Mouse (Mus musculus): ENCODE results near the gene Gucy2e. TPM values are rescaled to one million over a fixed set of nuclear protein-coding genes. Genes with fewer than 3 reads are reported as not detected.
A peak's percentile ranks its signal among the peaks of the same experiment; 100 is the strongest.

The Gucy2e gene
- polyA plus RNA-seq, 1 experiment from 2014 or later: 0.06 TPM

DNA sequence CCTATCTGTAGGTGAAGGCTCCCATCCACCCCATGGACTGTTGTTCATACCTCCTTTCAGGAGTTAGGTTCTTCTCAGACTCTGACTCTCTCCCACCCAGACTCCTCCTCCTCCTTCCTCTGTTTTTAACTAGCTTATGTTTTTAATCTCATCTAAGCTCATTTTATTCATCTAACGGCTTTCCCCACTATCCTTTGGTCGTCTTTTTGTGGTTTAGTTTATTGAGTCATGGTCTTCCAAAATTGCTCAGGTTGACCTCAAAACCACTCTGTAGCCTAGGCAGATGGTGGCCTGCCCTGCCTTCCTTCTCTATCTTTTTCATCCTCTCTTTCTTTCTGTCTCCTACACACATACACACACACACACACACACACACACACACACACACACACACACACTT is 3.7 kb downstream of the Gucy2e start:
- Histone ChIP-seq H3K4me3 (no peak overlapping the region), H3K36me3 (replicated peaks) (no peaks in the 10 kb centered on the region), H3K27ac (no peak overlapping the region), H3K27me3 (ENCODE audit: poor library complexity, severe bottlenecking) (peaks cover 70% of the 10 kb centered on the region), H3K4me1 (peaks cover 35% of the 10 kb centered on the region), H3K9me3 (no peaks in the 10 kb centered on the region)
- 91% methylated on average over 2 of the region's 2 CpGs for WGBS
- no peak for DNase-seq (ENCODE audit: extremely low spot score, low spot score)

DNA sequence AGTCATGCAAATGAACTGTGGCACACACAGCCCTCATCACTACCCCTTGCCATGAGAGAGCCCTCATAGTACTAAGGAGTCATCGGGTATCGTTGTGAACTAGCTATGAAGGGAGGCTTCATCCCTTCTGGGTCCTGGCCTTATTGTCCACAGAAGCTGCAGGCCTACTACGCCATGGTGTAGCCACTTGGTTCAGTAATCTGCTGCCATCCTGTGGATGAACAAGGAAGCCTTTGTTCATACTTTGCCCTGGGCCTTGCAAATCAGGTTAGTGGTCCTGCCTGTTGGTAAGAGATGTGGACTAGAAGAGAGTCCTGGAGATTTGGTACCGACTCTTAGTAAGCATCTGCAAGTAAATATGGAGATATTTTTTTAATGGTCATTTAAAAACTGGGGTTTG is 6.4 kb downstream of the Gucy2e start:
- Histone ChIP-seq H3K9me3 (no peaks in the 10 kb centered on the region), H3K27ac (no peak overlapping the region), H3K4me3 (no peak overlapping the region), H3K36me3 (replicated peaks) (no peaks in the 10 kb centered on the region), H3K4me1 (peaks cover 31% of the 10 kb centered on the region), H3K27me3 (ENCODE audit: poor library complexity, severe bottlenecking) (peaks cover 55% of the 10 kb centered on the region)
- no peak for DNase-seq (ENCODE audit: extremely low spot score, low spot score)
- WGBS: 70% methylated on average over 4 of the region's 4 CpGs

DNA sequence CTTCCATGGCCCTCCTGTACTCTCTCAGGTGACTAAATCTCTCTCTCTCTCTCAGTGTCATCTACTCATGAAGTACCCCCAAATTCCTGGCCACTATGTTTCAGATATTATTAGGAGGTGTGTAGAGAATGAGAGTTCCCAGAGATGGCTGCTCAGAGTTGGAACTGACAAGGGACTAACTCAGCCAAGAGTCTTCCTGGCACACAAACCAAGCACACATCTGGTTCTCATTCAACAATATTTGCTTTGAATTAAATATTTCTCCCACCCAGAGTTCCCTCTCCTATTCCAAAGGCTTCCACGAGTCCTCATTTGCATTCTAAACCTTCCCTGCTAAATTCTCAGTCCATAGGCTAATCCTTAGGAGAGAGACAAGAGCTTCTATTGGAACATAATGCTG is 11.1 kb downstream of the Gucy2e start:
- peaks cover 20% of the 10 kb centered on the region for H3K27me3 ChIP-seq (ENCODE audit: poor library complexity, severe bottlenecking)
- peaks cover 18% of the 10 kb centered on the region for H3K4me1 ChIP-seq
- no peaks in the 10 kb centered on the region for H3K36me3 ChIP-seq (replicated peaks)
- no peak overlapping the region for H3K4me3 ChIP-seq
- H3K27ac ChIP-seq: no peak overlapping the region
- no peak for DNase-seq (ENCODE audit: extremely low spot score, low spot score)
- 57% methylated on average over 1 of the region's 1 CpGs for WGBS
- H3K9me3 ChIP-seq: no peaks in the 10 kb centered on the region

DNA sequence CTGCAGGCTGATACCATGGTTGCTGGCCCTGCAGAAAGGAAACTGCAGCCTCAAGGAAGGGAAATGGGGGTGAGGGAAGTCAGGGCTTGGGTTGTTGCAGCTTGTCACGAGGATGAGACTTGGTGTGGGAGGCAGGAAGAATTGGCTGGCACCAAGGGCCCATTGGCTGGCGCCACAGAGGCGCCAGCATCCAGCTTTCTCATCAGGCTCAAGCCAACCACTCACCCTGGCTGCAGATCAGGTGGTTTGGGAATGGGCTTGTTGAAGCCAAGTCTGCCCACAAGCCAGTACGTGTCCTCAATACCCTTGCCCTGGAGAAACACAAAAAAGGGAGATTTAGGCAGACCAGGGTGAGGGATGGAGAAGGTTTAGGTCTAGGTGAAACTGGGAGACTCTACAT is 13.7 kb downstream of the Gucy2e start:
- DNase-seq (ENCODE audit: extremely low spot score, low spot score): no peak
- 90% methylated on average over 4 of the region's 4 CpGs for WGBS
- H3K27me3 ChIP-seq (ENCODE audit: poor library complexity, severe bottlenecking): peaks cover 12% of the 10 kb centered on the region
- H3K36me3 ChIP-seq (replicated peaks): no peaks in the 10 kb centered on the region
- no peak overlapping the region for H3K27ac ChIP-seq
- no peak overlapping the region for H3K4me3 ChIP-seq
- H3K4me1 ChIP-seq: peaks cover 14% of the 10 kb centered on the region
- no peaks in the 10 kb centered on the region for H3K9me3 ChIP-seq

DNA sequence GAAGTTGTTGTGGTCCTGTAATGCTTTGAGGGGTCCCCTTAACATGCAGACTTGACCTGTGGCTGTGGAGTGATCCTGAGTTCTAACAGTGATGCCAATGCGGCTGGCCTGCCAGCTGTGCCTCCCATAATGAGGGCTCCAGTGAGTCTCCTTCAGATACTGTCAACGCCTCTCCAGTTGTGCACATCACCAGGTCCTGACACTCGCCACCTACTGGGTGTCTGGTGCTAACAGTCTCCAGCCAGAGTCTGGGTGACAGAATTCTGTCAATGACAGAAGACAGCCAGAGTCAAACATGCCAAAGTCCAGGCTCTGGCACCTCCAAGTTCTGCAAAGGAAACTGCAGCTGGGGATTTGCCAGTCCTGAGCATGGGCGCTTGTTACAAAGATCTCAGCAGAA is 15.8 kb downstream of the Gucy2e start:
- H3K36me3 ChIP-seq (replicated peaks): no peaks in the 10 kb centered on the region
- H3K27ac ChIP-seq: no peak overlapping the region
- peaks cover 2% of the 10 kb centered on the region; the same call in 1 of the 2 replicates for H3K4me1 ChIP-seq
- WGBS: 72% methylated on average over 4 of the region's 4 CpGs
- no peaks in the 10 kb centered on the region for H3K9me3 ChIP-seq
- H3K27me3 ChIP-seq (ENCODE audit: poor library complexity, severe bottlenecking): no peaks in the 10 kb centered on the region
- DNase-seq (ENCODE audit: extremely low spot score, low spot score): no peak
- no peak overlapping the region for H3K4me3 ChIP-seq

DNA sequence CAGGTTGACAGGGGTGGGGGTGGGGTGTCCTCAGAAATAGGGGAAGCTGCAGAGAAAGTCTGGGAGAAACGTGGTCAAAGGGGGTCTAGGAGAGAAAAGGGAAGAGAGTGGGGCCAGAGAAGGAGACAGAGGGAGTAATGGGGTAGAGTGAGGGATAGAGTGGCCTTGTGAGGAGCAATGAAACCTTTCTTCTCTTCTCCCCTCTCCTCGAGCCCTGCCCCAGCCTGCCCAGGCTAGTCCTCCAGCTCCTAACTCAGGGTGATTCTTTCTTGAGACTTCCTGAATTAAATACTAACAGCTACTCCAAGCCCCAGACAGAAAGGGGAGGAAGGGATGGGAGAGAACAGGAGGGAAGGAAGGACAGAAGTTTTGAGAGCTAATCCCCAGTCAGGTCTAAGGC is 18.2 kb downstream of the Gucy2e start:
- no peaks in the 10 kb centered on the region for H3K4me1 ChIP-seq
- no peaks in the 10 kb centered on the region for H3K36me3 ChIP-seq (replicated peaks)
- H3K9me3 ChIP-seq: no peaks in the 10 kb centered on the region
- no peak overlapping the region for H3K4me3 ChIP-seq
- no peak for DNase-seq (ENCODE audit: extremely low spot score, low spot score)
- WGBS: 48% methylated on average over 2 of the region's 2 CpGs
- no peaks in the 10 kb centered on the region for H3K27me3 ChIP-seq (ENCODE audit: poor library complexity, severe bottlenecking)
- no peak overlapping the region for H3K27ac ChIP-seq

DNA sequence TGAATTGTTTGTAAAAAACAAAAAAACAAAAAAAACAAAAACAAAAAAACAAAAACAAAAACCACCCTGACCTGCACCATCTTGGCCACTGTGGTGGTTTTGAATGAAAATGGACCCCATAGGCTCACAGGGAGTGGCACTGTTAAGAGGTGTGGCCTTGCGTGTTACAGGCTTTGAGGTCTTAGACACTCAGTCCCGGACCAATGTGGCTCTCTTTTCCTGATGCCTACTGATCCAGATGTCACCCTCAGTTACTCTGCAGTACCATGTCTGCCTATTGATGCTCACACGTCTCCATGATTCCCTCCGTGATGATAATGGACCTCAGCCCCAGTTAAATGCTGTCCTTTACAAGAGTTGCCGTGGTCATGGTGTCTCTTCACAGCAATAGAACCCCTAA is 19.4 kb downstream of the Gucy2e start:
- H3K4me3 ChIP-seq: no peak overlapping the region
- H3K9me3 ChIP-seq: no peaks in the 10 kb centered on the region
- H3K4me1 ChIP-seq: no peaks in the 10 kb centered on the region
- no peaks in the 10 kb centered on the region for H3K36me3 ChIP-seq (replicated peaks)
- H3K27me3 ChIP-seq (ENCODE audit: poor library complexity, severe bottlenecking): no peaks in the 10 kb centered on the region
- WGBS: 90% methylated on average over 5 of the region's 5 CpGs
- no peak for DNase-seq (ENCODE audit: extremely low spot score, low spot score)
- no peak overlapping the region for H3K27ac ChIP-seq

DNA sequence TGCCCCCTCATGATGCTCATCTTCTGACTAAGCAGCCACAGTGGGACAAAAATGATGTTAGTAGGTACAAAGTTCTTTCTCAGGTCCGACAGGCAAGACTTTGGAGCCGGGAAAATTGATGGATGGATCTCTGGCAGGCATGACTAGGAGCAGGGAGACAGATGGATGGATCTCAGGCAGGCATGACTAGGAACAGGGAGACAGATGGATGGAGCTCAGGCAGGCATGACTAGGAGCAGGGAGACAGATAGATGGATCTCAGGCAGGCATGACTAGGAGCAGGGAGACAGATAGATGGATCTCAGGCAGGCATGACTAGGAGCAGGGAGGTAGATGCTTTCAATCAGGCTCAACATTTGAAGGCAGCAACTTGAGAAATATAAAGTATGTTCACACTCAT is 25.4 kb downstream of the Gucy2e start:
- no peaks in the 10 kb centered on the region for H3K4me1 ChIP-seq
- H3K27ac ChIP-seq: no peak overlapping the region
- H3K27me3 ChIP-seq (ENCODE audit: poor library complexity, severe bottlenecking): no peaks in the 10 kb centered on the region
- WGBS: 67% methylated on average over 2 of the region's 2 CpGs
- DNase-seq (ENCODE audit: extremely low spot score, low spot score): no peak
- H3K9me3 ChIP-seq: no peaks in the 10 kb centered on the region
- no peak overlapping the region for H3K4me3 ChIP-seq
- no peaks in the 10 kb centered on the region for H3K36me3 ChIP-seq (replicated peaks)

DNA sequence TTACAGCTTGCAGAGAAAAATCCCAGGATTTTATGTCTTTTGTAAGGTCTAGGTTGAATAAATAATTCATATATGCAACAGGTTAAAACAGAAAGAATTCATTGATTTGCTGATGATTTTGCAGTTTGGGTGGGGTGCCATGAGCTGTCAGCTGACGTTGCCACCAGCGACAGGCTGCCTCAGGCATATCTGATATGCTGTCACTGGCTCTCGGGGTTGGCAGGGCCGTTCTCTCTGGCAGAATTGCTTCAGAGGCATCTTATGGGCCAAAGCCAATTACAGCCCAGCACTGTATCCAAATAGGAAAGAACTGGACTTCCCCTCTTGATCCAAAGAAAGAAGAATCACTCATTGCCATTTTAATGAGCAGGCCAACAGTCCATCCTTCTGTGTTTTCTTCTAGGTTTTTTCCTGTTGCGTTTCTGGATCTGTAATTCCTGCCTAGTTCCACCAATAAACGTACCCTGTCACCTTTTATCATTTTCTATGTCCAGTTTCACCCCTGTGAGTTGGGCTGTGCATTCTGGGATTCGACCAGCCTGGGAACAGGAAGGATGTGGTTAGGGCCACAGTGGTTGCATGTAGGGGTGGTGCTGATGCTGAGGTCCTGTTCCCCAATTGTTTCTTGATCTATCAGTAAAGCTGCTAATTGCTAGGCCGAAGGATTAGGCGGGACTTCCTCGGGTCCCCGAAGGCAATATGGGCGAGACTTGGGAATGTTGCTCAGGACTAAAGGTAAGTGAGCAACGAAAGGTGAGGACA is 34.2 kb downstream of the Gucy2e start:
- Histone ChIP-seq H3K36me3 (replicated peaks) (no peaks in the 10 kb centered on the region), H3K27ac (no peak overlapping the region), H3K27me3 (ENCODE audit: poor library complexity, severe bottlenecking) (peaks cover 17% of the 10 kb centered on the region), H3K9me3 (no peaks in the 10 kb centered on the region), H3K4me3 (no peak overlapping the region), H3K4me1 (peaks cover under 1% of the 10 kb centered on the region)
- DNase-seq (ENCODE audit: extremely low spot score, low spot score): no peak
- 84% methylated on average over 13 of the region's 13 CpGs for WGBS

DNA sequence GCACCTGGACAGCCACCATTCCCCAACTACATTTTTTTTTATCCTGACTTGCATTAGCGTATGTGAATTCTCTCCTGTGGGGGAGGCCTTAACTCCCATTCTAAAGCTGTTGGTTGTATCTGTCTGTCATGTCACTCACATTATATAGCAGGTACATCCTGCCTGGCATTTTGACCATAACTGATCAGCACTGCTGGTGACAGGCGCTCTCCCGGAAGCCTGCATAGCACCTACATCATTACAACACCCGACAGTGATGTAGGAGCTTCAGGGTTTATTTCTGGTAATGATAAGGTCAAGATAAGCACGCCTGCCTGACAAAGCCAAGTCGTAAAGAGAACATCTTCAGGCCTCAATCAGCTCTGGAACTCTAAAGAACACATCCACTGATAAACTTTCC is 36.6 kb downstream of the Gucy2e start:
- 80% methylated on average over 6 of the region's 6 CpGs for WGBS
- no peak overlapping the region for H3K27ac ChIP-seq

DNA sequence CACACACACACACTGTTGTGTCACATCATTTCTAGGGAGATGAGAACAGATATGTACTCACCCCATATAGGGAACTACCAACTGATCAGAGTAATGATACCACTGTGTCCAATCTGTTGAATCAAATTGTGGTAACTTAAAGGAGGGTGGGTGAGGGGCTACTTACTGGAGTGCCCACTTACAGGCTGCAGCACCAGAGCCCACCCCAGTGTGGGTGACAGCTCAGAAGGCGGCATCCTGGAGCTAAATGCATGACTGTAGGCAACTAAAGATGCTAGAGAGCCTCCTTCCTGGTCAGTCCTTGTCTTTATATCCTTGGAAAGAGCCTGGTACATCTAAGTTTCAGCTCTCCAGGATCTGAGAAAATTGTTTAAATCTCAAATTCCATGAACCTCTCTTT is 37.6 kb downstream of the Gucy2e start:
- WGBS: 82% methylated on average over 1 of the region's 1 CpGs
- Histone ChIP-seq H3K27ac (no peak overlapping the region), H3K9me3 (no peaks in the 10 kb centered on the region), H3K36me3 (replicated peaks) (no peaks in the 10 kb centered on the region), H3K4me1 (peaks cover 11% of the 10 kb centered on the region), H3K27me3 (ENCODE audit: poor library complexity, severe bottlenecking) (peaks cover 36% of the 10 kb centered on the region), H3K4me3 (no peak overlapping the region)
- DNase-seq (ENCODE audit: extremely low spot score, low spot score): no peak

More for the DNA sequence above, 36.6 kb downstream of the Gucy2e start:
- no peak for DNase-seq (ENCODE audit: extremely low spot score, low spot score)
- Histone ChIP-seq H3K4me1 (peaks cover 11% of the 10 kb centered on the region), H3K9me3 (no peaks in the 10 kb centered on the region), H3K4me3 (no peak overlapping the region), H3K36me3 (replicated peaks) (no peaks in the 10 kb centered on the region), H3K27me3 (ENCODE audit: poor library complexity, severe bottlenecking) (peaks cover 36% of the 10 kb centered on the region)

DNA sequence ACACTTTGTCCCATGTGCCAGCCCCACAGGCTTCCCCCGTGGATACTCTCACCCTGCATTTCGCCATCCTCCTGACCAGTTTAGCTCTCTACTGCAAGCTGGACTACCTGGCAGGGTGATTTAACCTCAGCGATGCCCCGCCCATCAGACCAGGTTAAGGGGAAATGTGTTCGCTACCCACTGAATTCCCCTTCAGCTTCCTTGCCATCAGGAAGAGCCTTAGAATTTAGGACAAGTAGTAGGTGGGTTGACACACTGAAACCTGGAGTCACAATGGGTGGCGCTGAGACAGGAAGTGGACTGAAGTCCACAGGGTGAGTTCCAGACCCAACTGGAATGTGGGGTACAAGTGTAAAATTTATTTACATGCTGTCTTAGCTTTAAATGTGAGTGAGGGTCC is 39.1 kb downstream of the Gucy2e start, which contains the start of gene Alox8:
Alox8 (minus strand) TSS at position 101 of the 400 bp plus-strand sequence.
- peaks cover 11% of the 10 kb centered on the region for H3K4me1 ChIP-seq
- peaks cover 36% of the 10 kb centered on the region for H3K27me3 ChIP-seq (ENCODE audit: poor library complexity, severe bottlenecking)
- WGBS: 33% methylated on average over 6 of the region's 6 CpGs
- H3K4me3 ChIP-seq: peak within 1 kb of the TSS; percentile 42
- H3K9me3 ChIP-seq: no peaks in the 10 kb centered on the region
- H3K27ac ChIP-seq: no peak within 1 kb of the TSS
- H3K36me3 ChIP-seq (replicated peaks): no peaks in the 10 kb centered on the region
- DNase-seq (ENCODE audit: extremely low spot score, low spot score): no peak

DNA sequence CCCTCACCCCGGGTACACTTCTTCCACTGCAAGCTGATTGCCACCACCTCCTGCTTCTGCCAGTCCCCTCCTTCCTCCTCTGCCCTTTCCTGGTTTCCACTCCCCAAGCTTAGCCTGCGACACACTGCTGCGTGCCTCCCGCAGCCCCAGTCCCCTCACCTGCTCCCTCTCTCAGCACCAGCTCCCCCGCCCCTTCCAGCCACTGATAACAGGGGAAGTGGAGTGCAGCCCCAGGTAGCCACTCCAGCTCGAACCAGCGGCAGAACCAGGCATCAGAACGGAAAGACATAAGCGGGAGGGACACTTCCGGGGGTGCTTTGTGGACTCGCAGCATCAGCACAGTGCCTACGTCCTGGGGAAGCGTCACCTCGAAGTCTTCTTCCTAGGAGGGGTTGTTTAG is 39.6 kb downstream of the Gucy2e start:
- no peak for DNase-seq (ENCODE audit: extremely low spot score, low spot score)
- peak overlapping the region; percentile 42 for H3K4me3 ChIP-seq
- peaks cover 36% of the 10 kb centered on the region for H3K27me3 ChIP-seq (ENCODE audit: poor library complexity, severe bottlenecking)
- no peak overlapping the region for H3K27ac ChIP-seq
- peaks cover 11% of the 10 kb centered on the region for H3K4me1 ChIP-seq
- under 1% methylated on average over 14 of the region's 14 CpGs for WGBS
- no peaks in the 10 kb centered on the region for H3K9me3 ChIP-seq
- no peaks in the 10 kb centered on the region for H3K36me3 ChIP-seq (replicated peaks)

All from forebrain, embryonic 10.5 days (tissue).